Mouse (Mus musculus) stomach, postnatal 0 days (tissue): ENCODE data around the gene Gm21969. TPM values are rescaled to one million over a fixed set of nuclear protein-coding genes. Genes with fewer than 3 reads are reported as not detected.

ENCODE experiments used
- ATAC-seq: fragments of 200-750 bp; cut with Nextera tagmentation; 2 replicates; pipeline ENCODE4 v1.8.0; 2017; ENCODE audit not compliant: low FRiP score, low TSS enrichment
- DNase-seq: peaks from one replicate; pipeline ENCODE4 v3.0.0-alpha.2; 2016; ENCODE audit warnings: low spot score
- H3K27ac ChIP-seq: fragments of 300-500 bp; sonication (generic); replicated peaks from 2 replicates; pipeline ENCODE4 v1.5.1; 2014; ENCODE audit warnings: mild to moderate bottlenecking, control low read depth
- H3K27me3 ChIP-seq: fragments of 300-500 bp; sonication (generic); 2 replicates; pipeline ENCODE4 v1.6.1; 2014; ENCODE audit warnings: low read length; ENCODE audit not compliant: control insufficient read depth, insufficient read depth
- H3K36me3 ChIP-seq: fragments of 300-500 bp; sonication (generic); 2 replicates; pipeline ENCODE4 v1.6.1; 2014; ENCODE audit warnings: low read length, mixed read lengths; ENCODE audit not compliant: control insufficient read depth, insufficient read depth
- H3K4me1 ChIP-seq: fragments of 300-500 bp; sonication (generic); replicated peaks from 2 replicates; pipeline ENCODE4 v1.6.1; 2014; ENCODE audit warnings: antibody characterized with exemption; ENCODE audit not compliant: control insufficient read depth, insufficient read depth
- H3K4me2 ChIP-seq: fragments of 300-500 bp; sonication (generic); replicated peaks from 2 replicates; pipeline ENCODE4 v1.6.1; 2014; ENCODE audit warnings: low read depth, mild to moderate bottlenecking, control low read depth, moderate library complexity
- H3K4me3 ChIP-seq: fragments of 300-500 bp; sonication (generic); 2 replicates; pipeline ENCODE4 v1.5.1; 2014; ENCODE audit warnings: low read depth, low read length, control low read depth
- H3K9ac ChIP-seq: fragments of 300-500 bp; sonication (generic); 2 replicates; pipeline ENCODE4 v1.6.1; 2014; ENCODE audit warnings: mild to moderate bottlenecking, low read length, control low read depth, mixed read lengths
- H3K9me3 ChIP-seq: fragments of 300-500 bp; sonication (generic); 2 replicates; pipeline ENCODE4 v1.6.1; 2016; ENCODE audit warnings: low read length; ENCODE audit not compliant: control insufficient read depth
- CTCF ChIP-seq: IDR thresholded peaks from 2 replicates; pipeline ENCODE4 v1.5.1; 2016; ENCODE audit warnings: antibody characterized with exemption, low read depth, mild to moderate bottlenecking, moderate library complexity
- EP300 ChIP-seq: optimal IDR thresholded peaks from 2 replicates; pipeline ENCODE3; 2016; ENCODE audit warnings: antibody characterized with exemption
- WGBS: fragments of 180-500 bp; shearing (Covaris S2); extraction: QIAGEN DNeasy Blood & Tissue Kit; methylation state at CpG from one replicate; pipeline ENCODE4 v1.1.7; 2014; 5-methylcytosine and 5-hydroxymethylcytosine counted together
- microRNA-seq: library from miRNA; unstranded; fragments of <30 nt; microRNA quantifications from one replicate; pipeline ENCODE4, GENCODE M21; 2016
- polyA plus RNA-seq: library from polyadenylated mRNA; unstranded; fragments of >200 nt; fragmentation: Nextera tagmentation; extraction: Ambion mirVana; gene quantifications from 2 replicates; pipeline ENCODE4 v1.2.1, GENCODE M21; 2015

The Gm21969 gene
- polyA plus RNA-seq, 1 experiment from 2014 or later: not detected

GRCm38 (mm10) chr4:139703468-139703867 lies 100.5 kb downstream of the Gm21969 start:
- H3K4me1 ChIP-seq: no peaks in the 10 kb centered on the region
- no peaks in the 10 kb centered on the region for H3K9me3 ChIP-seq

GRCm38 (mm10) chr4:139705986-139706385 lies 103.0 kb downstream of the Gm21969 start:
- Histone ChIP-seq H3K9ac (no peak overlapping the region), H3K4me3 (no peak overlapping the region), H3K27me3 (no peaks in the 10 kb centered on the region), H3K4me1 (no peaks in the 10 kb centered on the region), H3K36me3 (no peaks in the 10 kb centered on the region), H3K4me2 (no peak overlapping the region), H3K27ac (no peak overlapping the region), H3K9me3 (no peaks in the 10 kb centered on the region)
- ATAC-seq (peak; percentile 79), DNase-seq (peak; percentile 62)
- TF ChIP-seq CTCF (no peak), EP300 (no peak)
- WGBS: 63% methylated on average over 5 of the region's 5 CpGs

More at GRCm38 (mm10) chr4:139703468-139703867, 100.5 kb downstream of the Gm21969 start:
- no peak overlapping the region for H3K4me2 ChIP-seq
- DNase-seq (no peak), ATAC-seq (no peak)
- H3K27ac ChIP-seq: no peak overlapping the region
- 78% methylated on average over 11 of the region's 11 CpGs for WGBS
- H3K9ac ChIP-seq: no peak overlapping the region
- H3K27me3 ChIP-seq: no peaks in the 10 kb centered on the region
- no peak overlapping the region for H3K4me3 ChIP-seq
- TF ChIP-seq CTCF: peak; percentile 53
- no peak for TF ChIP-seq EP300
- no peaks in the 10 kb centered on the region for H3K36me3 ChIP-seq

GRCm38 (mm10) chr4:139710467-139711334 lies 107.7 kb downstream of the Gm21969 start:
- H3K27ac ChIP-seq: no peak overlapping the region
- H3K9ac ChIP-seq: no peak overlapping the region
- no peaks in the 10 kb centered on the region for H3K9me3 ChIP-seq
- H3K36me3 ChIP-seq: no peaks in the 10 kb centered on the region
- WGBS: 52% methylated on average over 25 of the region's 25 CpGs
- TF ChIP-seq CTCF (no peak), EP300 (no peak)
- H3K4me2 ChIP-seq: no peak overlapping the region
- H3K4me1 ChIP-seq: no peaks in the 10 kb centered on the region
- no peak overlapping the region for H3K4me3 ChIP-seq
- DNase-seq (no peak), ATAC-seq (no peak)
- no peaks in the 10 kb centered on the region for H3K27me3 ChIP-seq

Small RNA genes within 50 kb of the gene (microRNA-seq; reads per million reads assigned to microRNA genes)
- gene Gm25571: not detected
- not detected for gene Mir7020

Other genes with a start within 250 kb of the Gm21969 start
- gene Iffo2, start 72.6 kb upstream of the Gm21969 start, polyA plus RNA-seq: 3.8 and 4.0 TPM in 2 replicates
- 12.9 and 14.7 TPM in 2 replicates for gene Aldh4a1, start 19.7 kb downstream of the Gm21969 start, polyA plus RNA-seq
- not detected in 2 replicates for gene Tas1r2, start 50.4 kb downstream of the Gm21969 start, polyA plus RNA-seq
- 0.02 TPM in 1 of 2 replicates, not detected in the other for gene Pax7, start 230.3 kb downstream of the Gm21969 start, polyA plus RNA-seq